Mouse (Mus musculus): ENCODE results near the gene Smim6.

- TF ChIP-seq CTCF (IDR thresholded peaks at IDR 0.05; ENCODE audit: control insufficient read depth, insufficient read depth, low read length) (no peak), POLR2A (IDR thresholded peaks at IDR 0.05; ENCODE audit: borderline replicate concordance, control insufficient read depth, low read depth, low read length) (no peak)
These were observed 21.4 kb downstream of the Smim6 start, which contains the start of the genes Sap30bp and Recql5 for GRCm38 (mm10) chr11:115933108-115933746.
